ENCODE assay signal across 28 mouse cellular contexts in genomic region chr3:114212255-114212654, GRCm38 (mm10).
"Had no signal": no experiment of that assay in that cellular context is flagged by ENCODE, and none has a peak within 500 bp of the region (broad histone marks: within the 10 kb centered on the region; RNA-seq: fewer than 3 reads in every experiment).

No protein-coding gene starts in this region.

- H3K4me1 ChIP-seq: heart, embryonic 10.5 days; heart, embryonic 12.5 days; hindbrain, embryonic 10.5 days; hindbrain, embryonic 12.5 days; intestine, embryonic 15.5 days; limb, embryonic 10.5 days; limb, embryonic 12.5 days; liver, embryonic 13.5 days; liver, embryonic 15.5 days had no signal

- H3K9ac ChIP-seq: heart, embryonic 12.5 days; hindbrain, embryonic 12.5 days; hindbrain, embryonic 14.5 days; intestine, embryonic 15.5 days; limb, embryonic 12.5 days; liver, embryonic 13.5 days; liver, embryonic 15.5 days had no signal

- DNase-seq: gastrocnemius, adult 2 months; gastrocnemius, postnatal 10 days; gastrocnemius, postnatal 25 days; heart, adult 18-20 months; heart, postnatal 10 days; heart, postnatal 4 days; kidney, adult 18-20 months; kidney, adult 8-10 months; kidney, postnatal 10 days; kidney, postnatal 25 days; kidney, postnatal 4 days; liver; liver, embryonic 13.5 days had no signal

- H3K4me2 ChIP-seq: heart, embryonic 12.5 days; hindbrain, embryonic 12.5 days; hindbrain, embryonic 14.5 days; intestine, embryonic 15.5 days; limb, embryonic 12.5 days; liver, embryonic 11.5 days; liver, embryonic 13.5 days; liver, embryonic 15.5 days had no signal

- H3K9me3 ChIP-seq: heart, embryonic 10.5 days; heart, embryonic 12.5 days; hindbrain, embryonic 10.5 days; hindbrain, embryonic 12.5 days; intestine, embryonic 15.5 days; limb, embryonic 10.5 days; limb, embryonic 12.5 days; liver, embryonic 13.5 days; liver, embryonic 15.5 days had no signal

- ATAC-seq: hindbrain, embryonic 16.5 days; inflammation-experienced regulatory T-cells, adult 6 months; intestine, embryonic 15.5 days; intestine, postnatal 0 days had no signal

- H3K27ac ChIP-seq: gastrocnemius, adult 2 months; heart, embryonic 10.5 days; hindbrain, embryonic 10.5 days; hindbrain, embryonic 12.5 days; hindbrain, embryonic 14.5 days; intestine, embryonic 15.5 days; layer of hippocampus, adult 2 months; left cerebral cortex, adult 2 months; limb, embryonic 10.5 days; limb, embryonic 12.5 days; liver, embryonic 13.5 days; liver, embryonic 15.5 days had no signal

- H3K4me3 ChIP-seq: gastrocnemius, adult 2 months; heart, embryonic 10.5 days; heart, embryonic 12.5 days; hindbrain, embryonic 10.5 days; hindbrain, embryonic 12.5 days; intestine, embryonic 15.5 days; layer of hippocampus, adult 2 months; left cerebral cortex, adult 2 months; limb, embryonic 10.5 days; limb, embryonic 12.5 days; liver, embryonic 13.5 days; liver, embryonic 15.5 days had no signal

- H3K27me3 ChIP-seq: heart, embryonic 12.5 days; hindbrain, embryonic 12.5 days; intestine, embryonic 15.5 days; limb, embryonic 12.5 days; liver, embryonic 13.5 days; liver, embryonic 15.5 days had no signal

- H3K36me3 ChIP-seq: heart, embryonic 10.5 days; heart, embryonic 12.5 days; hindbrain, embryonic 10.5 days; intestine, embryonic 15.5 days; liver, embryonic 13.5 days; liver, embryonic 15.5 days had no signal
